Mouse (Mus musculus) liver, embryonic 13.5 days (tissue): ENCODE measurements around the gene Mcm3ap. TPM values are rescaled to one million over a fixed set of nuclear protein-coding genes. Genes with fewer than 3 reads are reported as not detected.

Experiments
- ATAC-seq: fragments of 200-750 bp; cut with Nextera tagmentation; 2 replicates; pipeline ENCODE4 v1.8.0; 2017; ENCODE audit warnings: low read depth, mild to moderate bottlenecking, moderate number of reproducible peaks, moderate library complexity
- DNase-seq: peaks from one replicate; pipeline ENCODE4 v3.0.0; 2022
- H3K27ac ChIP-seq: fragments of 300-500 bp; sonication (generic); 2 replicates; pipeline ENCODE4 v1.5.1; 2015; ENCODE audit warnings: moderate library complexity, mild to moderate bottlenecking, inconsistent platforms
- H3K27me3 ChIP-seq: fragments of 300-500 bp; sonication (generic); 2 replicates; pipeline ENCODE4 v1.6.1; 2015; ENCODE audit warnings: mild to moderate bottlenecking, inconsistent platforms
- H3K36me3 ChIP-seq: fragments of 300-500 bp; sonication (generic); 2 replicates; pipeline ENCODE4 v1.6.1; 2015; ENCODE audit warnings: mild to moderate bottlenecking, inconsistent platforms
- H3K4me1 ChIP-seq: fragments of 300-500 bp; sonication (generic); replicated peaks from 2 replicates; pipeline ENCODE4 v1.6.1; 2015; ENCODE audit warnings: inconsistent platforms
- H3K4me2 ChIP-seq: fragments of 300-500 bp; sonication (generic); 2 replicates; pipeline ENCODE4 v1.6.1; 2015; ENCODE audit warnings: inconsistent platforms, mild to moderate bottlenecking, moderate library complexity
- H3K4me3 ChIP-seq: fragments of 300-500 bp; sonication (generic); replicated peaks from 2 replicates; pipeline ENCODE4 v1.5.1; 2015; ENCODE audit warnings: mild to moderate bottlenecking, inconsistent platforms
- H3K9ac ChIP-seq: fragments of 300-500 bp; sonication (generic); 2 replicates; pipeline ENCODE4 v1.6.1; 2015; ENCODE audit warnings: mild to moderate bottlenecking, inconsistent platforms
- H3K9me3 ChIP-seq: fragments of 300-500 bp; sonication (generic); replicated peaks from 2 replicates; pipeline ENCODE4 v1.6.1; 2016; ENCODE audit warnings: inconsistent platforms
- WGBS: fragments of 180-500 bp; shearing (Covaris S2); methylation state at CpG from one replicate; pipeline ENCODE4 v1.1.7; 2015; ENCODE audit not compliant: insufficient replicate concordance; 5-methylcytosine and 5-hydroxymethylcytosine counted together
- polyA plus RNA-seq: library from polyadenylated mRNA; unstranded; fragments of >200 nt; fragmentation: Nextera tagmentation; extraction: Ambion mirVana; gene quantifications from 2 replicates; pipeline ENCODE4 v1.2.1, GENCODE M21; 2015

Mcm3ap gene
- polyA plus RNA-seq, 1 experiment from 2014 or later = 25.2 TPM

DNA sequence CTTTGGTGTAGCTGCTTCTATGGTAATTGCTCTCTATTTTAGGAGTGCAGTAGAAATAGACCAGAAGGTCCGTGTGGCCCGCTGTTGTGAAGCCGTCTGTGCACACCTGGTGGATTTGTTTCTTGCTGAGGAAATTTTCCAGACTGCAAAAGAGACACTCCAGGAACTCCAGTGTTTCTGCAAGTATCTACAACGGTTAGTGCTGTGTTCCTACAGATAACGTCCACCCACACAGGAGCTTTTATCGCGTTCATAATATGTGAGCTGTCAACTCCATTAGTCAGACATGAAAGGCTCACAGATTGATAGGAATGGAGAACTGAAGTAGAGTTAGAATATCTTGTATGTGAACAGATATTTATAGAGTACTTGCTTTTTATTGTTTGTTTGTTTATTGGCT is 27.6 kb downstream of the Mcm3ap start:
- no peak for DNase-seq
- Histone ChIP-seq H3K9me3 (no peaks in the 10 kb centered on the region), H3K9ac (no peak overlapping the region), H3K4me2 (no peak overlapping the region), H3K4me1 (peaks cover 28% of the 10 kb centered on the region), H3K27me3 (no peaks in the 10 kb centered on the region), H3K36me3 (peaks cover 85% of the 10 kb centered on the region), H3K4me3 (no peak overlapping the region), H3K27ac (0 out of 2 replicates have a peak overlapping the region, but pooled peaks have one; percentile 29)
- peak; percentile 57; the same call in 1 of the 2 replicates for ATAC-seq
- WGBS = 53% methylated on average over 7 of the region's 7 CpGs

- Histone ChIP-seq H3K27me3 (no peaks in the 10 kb centered on the region), H3K27ac (no peak overlapping the region), H3K9ac (no peak overlapping the region), H3K36me3 (peaks cover 92% of the 10 kb centered on the region), H3K9me3 (no peaks in the 10 kb centered on the region), H3K4me2 (no peak overlapping the region), H3K4me1 (peaks cover 28% of the 10 kb centered on the region), H3K4me3 (no peak overlapping the region)
- no peak for ATAC-seq
- WGBS = 87% methylated on average over 4 of the region's 4 CpGs
- DNase-seq = no peak
Observed at GRCm38 (mm10) chr10:76497522-76497921, 28.8 kb downstream of the Mcm3ap start.

- Histone ChIP-seq H3K9me3 (no peaks in the 10 kb centered on the region), H3K4me3 (no peak overlapping the region), H3K9ac (no peak overlapping the region), H3K27ac (no peak overlapping the region), H3K4me2 (no peak overlapping the region), H3K36me3 (peaks cover 89% of the 10 kb centered on the region), H3K4me1 (peaks cover 3% of the 10 kb centered on the region), H3K27me3 (no peaks in the 10 kb centered on the region)
- WGBS = 74% methylated on average over 11 of the region's 11 CpGs
- 0 out of 2 replicates have a peak, but pooled peaks have one; percentile 20 for ATAC-seq
- DNase-seq = no peak
Observed at GRCm38 (mm10) chr10:76504271-76504943, 35.7 kb downstream of the Mcm3ap start.

GRCm38 (mm10) chr10:76505865-76506264 is 37.1 kb downstream of the Mcm3ap start:
- H3K36me3 ChIP-seq = peaks cover 87% of the 10 kb centered on the region
- no peak overlapping the region for H3K4me2 ChIP-seq
- H3K27ac ChIP-seq = no peak overlapping the region
- no peak overlapping the region for H3K9ac ChIP-seq
- 70% methylated on average over 7 of the region's 7 CpGs for WGBS
- peaks cover 3% of the 10 kb centered on the region for H3K4me1 ChIP-seq
- no peaks in the 10 kb centered on the region for H3K9me3 ChIP-seq
- no peak for DNase-seq
- H3K4me3 ChIP-seq = no peak overlapping the region
- H3K27me3 ChIP-seq = no peaks in the 10 kb centered on the region
- ATAC-seq = peak; percentile 68

- Histone ChIP-seq H3K36me3 (peaks cover 65% of the 10 kb centered on the region), H3K9me3 (no peaks in the 10 kb centered on the region), H3K27ac (no peak overlapping the region), H3K4me3 (no peak overlapping the region), H3K4me1 (no peaks in the 10 kb centered on the region; the same call in 1 of the 2 replicates), H3K9ac (no peak overlapping the region), H3K27me3 (no peaks in the 10 kb centered on the region), H3K4me2 (no peak overlapping the region)
- ATAC-seq (peak; percentile 81), DNase-seq (peak; percentile 62)
- WGBS = 36% methylated on average over 5 of the region's 5 CpGs
Observed at GRCm38 (mm10) chr10:76512965-76513583, 44.3 kb downstream of the Mcm3ap start.

DNA sequence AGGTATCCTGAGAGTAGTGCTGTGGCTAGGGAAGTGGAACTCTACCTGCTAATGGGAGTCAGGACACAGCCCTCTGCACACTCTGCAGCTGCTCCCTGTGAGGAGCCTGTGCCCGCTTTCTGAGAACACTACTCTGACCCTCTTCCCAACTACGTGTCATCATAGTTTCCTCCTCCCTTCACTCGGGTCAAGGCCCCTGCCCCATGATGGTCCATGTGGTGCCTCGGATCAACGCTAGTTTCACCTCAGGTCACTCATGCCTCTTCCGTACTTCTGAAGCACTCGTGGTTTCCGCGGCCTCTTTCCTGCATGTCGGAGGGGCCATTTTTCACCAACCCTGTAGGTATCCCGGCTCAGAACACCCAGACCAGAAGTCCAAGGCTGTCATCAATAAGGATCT is 62.2 kb downstream of the Mcm3ap start:
- Histone ChIP-seq H3K27me3 (no peaks in the 10 kb centered on the region), H3K4me3 (peak overlapping the region; percentile 76), H3K36me3 (peaks cover 26% of the 10 kb centered on the region), H3K4me1 (peaks cover 28% of the 10 kb centered on the region), H3K4me2 (peak overlapping the region; percentile 98), H3K9ac (peak overlapping the region; percentile 61), H3K9me3 (no peaks in the 10 kb centered on the region), H3K27ac (peak overlapping the region; percentile 43; the same call in 1 of the 2 replicates)
- DNase-seq (no peak), ATAC-seq (no peak; the same call in 1 of the 2 replicates)
- under 1% methylated on average over 11 of the region's 11 CpGs for WGBS

- DNase-seq (peak; percentile 97), ATAC-seq (peak; percentile 99)
- WGBS = under 1% methylated on average over 37 of the region's 37 CpGs
- H3K4me3 ChIP-seq = peak within 1 kb of the TSS; percentile 76
- H3K4me1 ChIP-seq = peaks cover 28% of the 10 kb centered on the region
- H3K4me2 ChIP-seq = peak within 1 kb of the TSS; percentile 98
- peaks cover 30% of the 10 kb centered on the region for H3K36me3 ChIP-seq
- H3K9me3 ChIP-seq = no peaks in the 10 kb centered on the region
- H3K27me3 ChIP-seq = no peaks in the 10 kb centered on the region
- peak within 1 kb of the TSS; percentile 82 for H3K9ac ChIP-seq
- H3K27ac ChIP-seq = peak within 1 kb of the TSS; percentile 77
Observed at GRCm38 (mm10) chr10:76531375-76531774, 62.6 kb downstream of the Mcm3ap start, which contains the start of gene Lss. Gene Lss (plus strand): TSS chr10:76531588.

GRCm38 (mm10) chr10:76531828-76532227 is 63.1 kb downstream of the Mcm3ap start:
- no peak for ATAC-seq
- peak overlapping the region; percentile 77 for H3K27ac ChIP-seq
- WGBS = 5% methylated on average over 14 of the region's 14 CpGs

GRCm38 (mm10) chr10:76535526-76535925 is 66.8 kb downstream of the Mcm3ap start:
- 91% methylated on average over 7 of the region's 7 CpGs for WGBS
- Histone ChIP-seq H3K4me3 (no peak overlapping the region), H3K4me1 (peaks cover 23% of the 10 kb centered on the region), H3K9me3 (no peaks in the 10 kb centered on the region), H3K4me2 (no peak overlapping the region), H3K27me3 (no peaks in the 10 kb centered on the region), H3K27ac (no peak overlapping the region), H3K36me3 (peaks cover 69% of the 10 kb centered on the region), H3K9ac (no peak overlapping the region)
- DNase-seq (no peak), ATAC-seq (no peak)

More at GRCm38 (mm10) chr10:76531828-76532227, 63.1 kb downstream of the Mcm3ap start:
- Histone ChIP-seq H3K4me1 (peaks cover 28% of the 10 kb centered on the region), H3K4me2 (peak overlapping the region; percentile 98), H3K4me3 (peak overlapping the region; percentile 76), H3K27me3 (no peaks in the 10 kb centered on the region), H3K9me3 (no peaks in the 10 kb centered on the region), H3K9ac (peak overlapping the region; percentile 82), H3K36me3 (peaks cover 34% of the 10 kb centered on the region)
- no peak for DNase-seq

DNA sequence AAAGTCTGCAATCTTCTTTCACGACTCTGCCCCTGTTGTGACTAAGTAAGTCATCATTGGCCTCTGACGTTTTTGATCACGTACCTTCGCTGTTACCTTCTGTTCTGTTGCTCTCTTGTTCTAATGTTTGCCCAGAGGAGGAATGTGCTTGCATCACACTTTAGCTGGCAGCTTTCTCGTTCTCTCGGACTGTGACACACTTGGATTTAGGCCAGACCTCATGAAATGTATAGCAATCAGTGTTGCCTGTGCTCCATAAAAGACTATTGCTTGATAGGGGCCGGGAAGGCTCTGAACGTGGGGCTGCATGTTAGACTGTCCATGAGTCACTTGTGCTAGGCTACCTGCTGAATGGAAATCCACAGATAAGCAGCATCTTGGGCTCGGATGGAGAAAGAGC is 68.9 kb downstream of the Mcm3ap start:
- peaks cover 90% of the 10 kb centered on the region for H3K36me3 ChIP-seq
- ATAC-seq = no peak
- H3K4me2 ChIP-seq = no peak overlapping the region
- H3K4me1 ChIP-seq = peaks cover 5% of the 10 kb centered on the region
- 71% methylated on average over 9 of the region's 9 CpGs for WGBS
- no peak overlapping the region for H3K9ac ChIP-seq
- H3K4me3 ChIP-seq = no peak overlapping the region
- H3K9me3 ChIP-seq = no peaks in the 10 kb centered on the region
- H3K27me3 ChIP-seq = no peaks in the 10 kb centered on the region
- DNase-seq = no peak
- H3K27ac ChIP-seq = no peak overlapping the region

- Histone ChIP-seq H3K4me2 (no peak overlapping the region), H3K9me3 (no peaks in the 10 kb centered on the region), H3K9ac (no peak overlapping the region), H3K4me3 (no peak overlapping the region), H3K36me3 (peaks cover 94% of the 10 kb centered on the region), H3K4me1 (no peaks in the 10 kb centered on the region), H3K27ac (no peak overlapping the region), H3K27me3 (no peaks in the 10 kb centered on the region)
- 56% methylated on average over 11 of the region's 11 CpGs for WGBS
- ATAC-seq (no peak), DNase-seq (no peak)
Observed at GRCm38 (mm10) chr10:76541336-76542085, 72.8 kb downstream of the Mcm3ap start.
